Mouse (Mus musculus) midbrain, embryonic 10.5 days (tissue): ENCODE measurements around the gene Tecpr2. TPM values are rescaled to one million over a fixed set of nuclear protein-coding genes. Genes with fewer than 3 reads are reported as not detected.
A peak's percentile ranks its signal among the peaks of the same experiment; 100 is the strongest.

Source experiments
- DNase-seq: peaks from one replicate; pipeline ENCODE4 v3.0.0-alpha.2; 2017; ENCODE audit warnings: low spot score
- H3K27ac ChIP-seq: fragments of 300-500 bp; sonication (generic); replicated peaks from 2 replicates; pipeline ENCODE4 v1.5.1; 2016; ENCODE audit warnings: mild to moderate bottlenecking
- H3K27me3 ChIP-seq: fragments of 300-500 bp; sonication (generic); 2 replicates; pipeline ENCODE4 v1.6.1; 2016; ENCODE audit warnings: low read depth, mild to moderate bottlenecking; ENCODE audit not compliant: poor library complexity, severe bottlenecking
- H3K36me3 ChIP-seq: fragments of 300-500 bp; sonication (generic); 2 replicates; pipeline ENCODE4 v1.6.1; 2016; ENCODE audit warnings: mild to moderate bottlenecking, moderate library complexity
- H3K4me1 ChIP-seq: fragments of 300-500 bp; sonication (generic); 2 replicates; pipeline ENCODE4 v1.6.1; 2016
- H3K4me3 ChIP-seq: fragments of 300-500 bp; sonication (generic); 2 replicates; pipeline ENCODE4 v1.5.1; 2016; ENCODE audit warnings: mild to moderate bottlenecking, moderate library complexity
- H3K9me3 ChIP-seq: fragments of 300-500 bp; sonication (generic); replicated peaks from 2 replicates; pipeline ENCODE4 v1.6.1; 2016; ENCODE audit warnings: mild to moderate bottlenecking
- WGBS: fragments of 180-500 bp; shearing (Covaris S2); methylation state at CpG from one replicate; pipeline ENCODE4 v1.1.7; 2016; 5-methylcytosine and 5-hydroxymethylcytosine counted together
- polyA plus RNA-seq: library from polyadenylated mRNA; unstranded; fragments of >200 nt; fragmentation: Nextera tagmentation; extraction: Ambion mirVana; gene quantifications from 2 replicates; pipeline ENCODE4 v1.2.1, GENCODE M21; 2016

Tecpr2 gene
- polyA plus RNA-seq, 1 experiment from 2014 or later, result 5.3 TPM

DNA sequence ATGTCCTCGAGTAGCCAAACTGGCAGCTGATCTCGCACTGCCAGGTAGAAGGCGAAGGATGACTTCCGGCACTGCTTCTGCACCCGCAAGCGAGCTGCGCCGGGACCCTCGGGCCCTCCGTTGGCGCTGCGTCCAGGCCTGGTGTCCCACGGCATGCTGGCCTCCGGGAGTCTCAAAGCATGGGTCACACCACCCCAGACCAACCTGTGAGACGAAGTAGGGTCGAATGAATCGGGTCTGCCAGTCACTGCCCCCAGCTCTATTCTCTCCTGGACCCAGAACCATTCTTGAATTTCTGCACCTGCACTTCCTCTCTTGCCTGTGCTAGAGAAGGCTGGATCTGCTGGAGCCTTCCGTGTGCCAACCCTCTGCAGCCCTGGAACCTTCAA lies 88.3 kb downstream of the Tecpr2 start:
- Histone ChIP-seq H3K4me3 (peak overlapping the region; percentile 93), H3K27ac (no peak overlapping the region), H3K27me3 (peaks cover 8% of the 10 kb centered on the region), H3K9me3 (no peaks in the 10 kb centered on the region), H3K4me1 (peaks cover 30% of the 10 kb centered on the region), H3K36me3 (peaks cover 51% of the 10 kb centered on the region)
- 92% methylated on average over 18 of the region's 18 CpGs for WGBS
- no peak for DNase-seq

GRCm38 (mm10) chr12:110977896-110978606 lies 89.0 kb downstream of the Tecpr2 start:
- Histone ChIP-seq H3K4me3 (peak overlapping the region; percentile 93), H3K27me3 (peaks cover 8% of the 10 kb centered on the region), H3K9me3 (no peaks in the 10 kb centered on the region), H3K36me3 (peaks cover 45% of the 10 kb centered on the region), H3K4me1 (peaks cover 30% of the 10 kb centered on the region), H3K27ac (peak overlapping the region; percentile 94)
- DNase-seq, result peak; percentile 25
- 46% methylated on average over 14 of the region's 14 CpGs for WGBS

- peak; percentile 96 for DNase-seq
- Histone ChIP-seq H3K36me3 (peaks cover 38% of the 10 kb centered on the region), H3K27me3 (peaks cover 8% of the 10 kb centered on the region), H3K9me3 (no peaks in the 10 kb centered on the region), H3K4me3 (peak within 1 kb of the TSS; percentile 93), H3K4me1 (peaks cover 30% of the 10 kb centered on the region), H3K27ac (peak within 1 kb of the TSS; percentile 94)
- under 1% methylated on average over 90 of the region's 90 CpGs for WGBS
Measured at GRCm38 (mm10) chr12:110978607-110979406, 89.7 kb downstream of the Tecpr2 start, which contains the start of gene Ankrd9. Gene Ankrd9 (minus strand): TSS chr12:110979040.

- Histone ChIP-seq H3K4me3 (peak overlapping the region; percentile 93; the same call in 1 of the 2 replicates), H3K9me3 (no peaks in the 10 kb centered on the region), H3K27ac (peak overlapping the region; percentile 94; the same call in 1 of the 2 replicates), H3K27me3 (peaks cover 8% of the 10 kb centered on the region), H3K4me1 (peaks cover 34% of the 10 kb centered on the region), H3K36me3 (peaks cover 28% of the 10 kb centered on the region)
- DNase-seq, result no peak
- 92% methylated on average over 3 of the region's 3 CpGs for WGBS
Measured at GRCm38 (mm10) chr12:110979808-110980207, 90.7 kb downstream of the Tecpr2 start.

DNA sequence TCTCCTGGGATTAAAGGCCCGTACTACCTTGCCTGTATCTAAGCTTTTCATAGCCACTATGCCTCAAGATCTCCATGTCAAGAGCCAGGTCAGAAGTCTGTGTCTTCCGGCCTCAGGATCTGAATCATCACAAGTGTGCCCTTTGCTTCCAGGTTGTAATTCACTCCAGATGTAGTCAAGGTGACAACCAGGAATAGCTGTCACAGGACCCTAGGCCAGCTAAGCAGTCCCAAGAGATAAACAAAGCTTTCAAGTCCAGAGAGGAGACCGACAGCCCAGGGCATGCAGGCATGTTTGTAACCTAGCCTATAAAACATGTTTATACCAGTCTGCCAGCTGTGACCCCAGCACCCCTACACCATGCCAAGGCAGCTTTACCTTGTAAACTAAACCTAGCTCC lies 92.7 kb downstream of the Tecpr2 start:
- Histone ChIP-seq H3K9me3 (no peaks in the 10 kb centered on the region), H3K36me3 (peaks cover 8% of the 10 kb centered on the region), H3K27ac (no peak overlapping the region), H3K4me1 (peaks cover 29% of the 10 kb centered on the region), H3K4me3 (no peak overlapping the region), H3K27me3 (peaks cover 8% of the 10 kb centered on the region)
- no peak for DNase-seq
- 85% methylated on average over 3 of the region's 3 CpGs for WGBS

GRCm38 (mm10) chr12:110983083-110983482 lies 94.0 kb downstream of the Tecpr2 start:
- DNase-seq, result no peak
- Histone ChIP-seq H3K9me3 (no peaks in the 10 kb centered on the region), H3K4me1 (peaks cover 17% of the 10 kb centered on the region), H3K27ac (no peak overlapping the region), H3K27me3 (peaks cover 8% of the 10 kb centered on the region), H3K36me3 (no peaks in the 10 kb centered on the region), H3K4me3 (no peak overlapping the region)
- WGBS, result 84% methylated on average over 8 of the region's 8 CpGs

GRCm38 (mm10) chr12:110983714-110984113 lies 94.7 kb downstream of the Tecpr2 start:
- DNase-seq, result no peak
- H3K27me3 ChIP-seq, result peaks cover 8% of the 10 kb centered on the region
- no peaks in the 10 kb centered on the region for H3K36me3 ChIP-seq
- H3K27ac ChIP-seq, result 0 out of 2 replicates have a peak overlapping the region, but pooled peaks have one; percentile 15
- peaks cover 11% of the 10 kb centered on the region for H3K4me1 ChIP-seq
- no peaks in the 10 kb centered on the region for H3K9me3 ChIP-seq
- 90% methylated on average over 8 of the region's 8 CpGs for WGBS
- H3K4me3 ChIP-seq, result no peak overlapping the region

- H3K4me3 ChIP-seq, result no peak overlapping the region
- no peaks in the 10 kb centered on the region for H3K36me3 ChIP-seq
- 82% methylated on average over 4 of the region's 4 CpGs for WGBS
- peaks cover 8% of the 10 kb centered on the region for H3K27me3 ChIP-seq
- peak overlapping the region; percentile 28 for H3K27ac ChIP-seq
- H3K4me1 ChIP-seq, result peaks cover 5% of the 10 kb centered on the region
- no peak for DNase-seq
- H3K9me3 ChIP-seq, result no peaks in the 10 kb centered on the region
Measured at GRCm38 (mm10) chr12:110984598-110984997, 95.5 kb downstream of the Tecpr2 start.

DNA sequence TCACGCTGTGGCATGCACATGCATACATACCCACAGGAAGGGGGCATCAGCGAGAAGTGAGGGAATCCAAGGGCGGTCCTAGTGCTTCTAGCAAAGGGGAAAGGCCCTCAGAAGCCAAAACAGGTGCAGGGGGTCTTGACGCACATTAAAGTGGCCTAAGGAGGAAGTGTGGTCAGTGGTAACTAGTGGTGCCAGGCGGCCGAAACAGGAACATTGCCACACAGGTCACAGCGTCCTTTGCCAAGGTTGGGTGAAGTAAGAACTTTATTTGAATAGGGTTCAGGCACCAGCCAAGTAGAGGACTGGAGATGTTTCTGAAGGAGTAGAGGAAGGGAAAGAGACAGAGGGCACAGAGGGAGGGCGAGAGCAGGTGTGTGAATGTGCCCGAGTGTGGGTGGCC lies 96.1 kb downstream of the Tecpr2 start:
- Histone ChIP-seq H3K27ac (peak overlapping the region; percentile 28; the same call in 1 of the 2 replicates), H3K4me3 (no peak overlapping the region), H3K4me1 (0 out of 2 replicates have a peak, but pooled peaks cover 4% of the 10 kb centered on the region), H3K27me3 (peaks cover 5% of the 10 kb centered on the region), H3K9me3 (no peaks in the 10 kb centered on the region), H3K36me3 (no peaks in the 10 kb centered on the region)
- 84% methylated on average over 9 of the region's 9 CpGs for WGBS
- DNase-seq, result no peak

GRCm38 (mm10) chr12:110986536-110987425 lies 97.7 kb downstream of the Tecpr2 start:
- no peaks in the 10 kb centered on the region for H3K36me3 ChIP-seq
- 87% methylated on average over 11 of the region's 11 CpGs for WGBS
- no peak overlapping the region for H3K4me3 ChIP-seq
- no peak for DNase-seq
- H3K27me3 ChIP-seq, result no peaks in the 10 kb centered on the region
- H3K4me1 ChIP-seq, result peaks cover 14% of the 10 kb centered on the region
- no peaks in the 10 kb centered on the region for H3K9me3 ChIP-seq
- no peak overlapping the region for H3K27ac ChIP-seq

DNA sequence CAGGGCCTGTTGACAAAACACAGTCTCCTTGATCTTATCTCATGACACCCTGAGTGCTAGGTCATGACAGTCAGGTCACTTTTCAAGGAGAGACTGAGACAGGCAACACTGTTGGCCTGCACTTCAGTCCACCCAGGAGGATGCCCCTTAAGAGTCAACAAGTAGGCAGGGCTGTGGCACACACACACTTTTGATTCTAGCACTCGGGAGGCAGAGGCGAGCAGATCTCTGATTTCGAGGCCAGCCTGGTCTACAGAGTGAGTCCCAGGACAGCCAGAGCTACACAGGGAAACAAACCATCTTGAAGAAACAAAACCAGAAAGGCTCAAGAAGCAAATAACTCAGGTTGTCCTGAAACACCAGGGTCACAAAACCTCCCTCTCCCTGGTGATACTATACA lies 100.3 kb downstream of the Tecpr2 start:
- no peaks in the 10 kb centered on the region for H3K36me3 ChIP-seq
- H3K27ac ChIP-seq, result no peak overlapping the region
- no peak overlapping the region for H3K4me3 ChIP-seq
- no peaks in the 10 kb centered on the region for H3K27me3 ChIP-seq
- WGBS, result 94% methylated on average over 3 of the region's 3 CpGs
- peaks cover 28% of the 10 kb centered on the region for H3K4me1 ChIP-seq
- no peaks in the 10 kb centered on the region for H3K9me3 ChIP-seq
- DNase-seq, result no peak

DNA sequence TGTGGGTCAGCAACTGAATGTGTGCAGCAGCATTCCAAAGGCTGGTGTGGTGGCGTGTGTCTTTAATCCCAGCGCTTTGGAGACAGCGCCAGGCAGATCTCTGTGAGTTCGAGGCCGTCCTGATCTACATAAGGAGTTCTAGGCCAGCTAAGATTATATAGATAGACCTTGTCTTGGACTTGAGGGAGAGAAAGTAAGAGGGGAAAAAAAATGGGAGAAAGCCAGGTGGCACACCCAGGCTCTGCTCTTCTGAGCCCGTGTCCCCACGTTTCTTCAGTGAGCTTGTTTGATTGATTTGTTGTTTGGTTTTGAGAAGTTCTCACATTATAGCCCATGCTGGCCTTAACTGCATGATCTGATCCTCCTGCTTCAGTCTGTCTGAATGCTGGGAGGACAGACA lies 101.4 kb downstream of the Tecpr2 start:
- DNase-seq, result no peak
- H3K27ac ChIP-seq, result no peak overlapping the region
- no peaks in the 10 kb centered on the region for H3K9me3 ChIP-seq
- peaks cover 28% of the 10 kb centered on the region for H3K4me1 ChIP-seq
- WGBS, result 94% methylated on average over 7 of the region's 7 CpGs
- H3K4me3 ChIP-seq, result no peak overlapping the region
- no peaks in the 10 kb centered on the region for H3K27me3 ChIP-seq
- no peaks in the 10 kb centered on the region for H3K36me3 ChIP-seq
